Mouse (Mus musculus) right cerebral cortex, postnatal 36 days (tissue): ENCODE data around the gene Trex2.
"Not testable (repeated sequence)": the region's sequence is repeated elsewhere in the genome, so short reads cannot be mapped to it uniquely, and the experiment has no call there.

ENCODE experiments used
- DNase-seq, 2 experiments: peaks; one replicate each; pipeline ENCODE4 v3.0.0; 2022; ENCODE audit warnings: low spot score in 2 of 2, mixed read lengths in 1 of 2

Trex2 gene

DNA sequence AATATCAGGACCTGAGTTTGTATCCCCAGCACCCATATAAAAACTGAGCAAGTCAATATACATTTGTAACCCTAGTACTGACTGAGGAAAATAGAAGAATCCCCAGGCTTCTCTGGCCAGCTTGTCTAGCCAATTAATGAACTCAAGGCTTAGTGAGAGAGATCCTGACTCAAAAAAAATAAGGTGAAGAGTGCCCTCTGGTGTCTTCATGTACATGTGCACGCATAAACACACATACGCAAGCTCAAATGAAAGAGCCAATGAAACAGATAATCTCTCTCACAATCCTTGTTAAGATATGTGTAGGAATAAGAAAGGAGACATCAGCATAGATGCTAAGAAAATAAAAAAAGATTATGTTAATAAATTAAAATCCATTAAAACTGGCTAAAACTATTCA, 5.1 kb downstream of the Trex2 start:
- no peak for DNase-seq

DNA sequence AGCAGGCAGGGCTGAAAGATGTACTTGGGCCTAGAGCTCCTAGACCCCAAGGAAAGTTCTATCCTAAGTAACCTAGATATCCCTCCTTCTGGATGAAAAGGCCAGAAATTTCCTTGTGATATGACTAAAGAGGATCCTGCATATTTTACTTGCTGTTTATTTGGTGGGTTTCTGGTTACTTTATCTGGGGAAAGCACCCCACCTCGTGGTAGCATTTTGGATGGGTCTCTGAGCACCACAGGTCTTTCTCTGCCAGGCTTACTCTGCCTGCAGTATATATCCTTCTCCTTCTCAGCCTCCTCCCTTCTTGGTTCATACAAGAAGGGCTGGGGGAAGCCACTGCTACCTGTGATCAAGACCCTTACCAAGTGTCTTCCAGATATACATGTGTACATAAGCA, 22.4 kb downstream of the Trex2 start:
- no peak for DNase-seq

GRCm38 (mm10) chrX:73410880-73411517, 24.1 kb downstream of the Trex2 start, which contains the start of gene Zfp92:
Gene Zfp92, plus strand, starts transcription at chrX:73411096.
- DNase-seq: no peak

DNA sequence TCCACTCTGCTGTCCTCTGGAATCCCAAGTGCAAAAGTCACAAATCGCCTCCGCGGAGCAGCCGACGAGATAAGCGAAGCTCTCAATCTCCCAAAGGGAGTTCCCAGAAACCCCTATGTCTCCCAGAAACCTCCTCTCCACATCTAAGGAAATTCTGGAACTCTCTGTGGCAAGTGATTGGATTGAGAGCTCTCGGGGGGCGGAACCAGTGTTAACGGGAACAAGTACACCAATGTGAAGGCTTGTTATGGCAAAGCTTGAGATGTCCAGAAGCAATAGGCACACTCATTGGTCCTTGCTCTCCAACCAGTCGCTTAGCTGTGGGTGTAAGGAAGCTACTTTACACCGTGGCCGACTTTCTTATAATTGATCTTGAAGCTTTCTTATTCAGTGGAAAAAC, 33.5 kb downstream of the Trex2 start:
- DNase-seq: no peak

- DNase-seq: no peak
Measured at GRCm38 (mm10) chrX:73400951-73401350, 34.2 kb downstream of the Trex2 start.

DNA sequence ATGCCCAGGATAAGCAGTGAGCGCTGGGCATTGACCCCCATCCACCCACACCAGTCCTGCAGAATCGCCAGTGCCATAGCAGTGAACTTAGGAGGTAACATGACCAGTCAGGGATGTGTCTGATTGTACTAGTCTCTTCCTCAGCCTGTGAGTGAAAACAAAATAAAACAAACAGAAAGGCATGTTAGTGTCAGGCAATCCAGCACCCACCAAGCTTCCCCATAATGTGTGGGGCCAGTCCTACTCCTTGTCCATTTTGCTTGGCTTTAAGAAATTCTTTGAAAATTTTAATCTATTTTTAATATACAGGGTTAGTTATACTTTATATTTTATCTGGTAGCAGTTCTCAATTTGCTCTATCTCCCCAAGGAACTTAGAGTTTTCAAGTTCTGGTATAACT, 36.5 kb downstream of the Trex2 start, which contains the start of gene Gm18336:
Gene Gm18336, minus strand, starts transcription at position 101 of the 400 bp plus-strand sequence.
- not testable (repeated sequence) for DNase-seq

DNA sequence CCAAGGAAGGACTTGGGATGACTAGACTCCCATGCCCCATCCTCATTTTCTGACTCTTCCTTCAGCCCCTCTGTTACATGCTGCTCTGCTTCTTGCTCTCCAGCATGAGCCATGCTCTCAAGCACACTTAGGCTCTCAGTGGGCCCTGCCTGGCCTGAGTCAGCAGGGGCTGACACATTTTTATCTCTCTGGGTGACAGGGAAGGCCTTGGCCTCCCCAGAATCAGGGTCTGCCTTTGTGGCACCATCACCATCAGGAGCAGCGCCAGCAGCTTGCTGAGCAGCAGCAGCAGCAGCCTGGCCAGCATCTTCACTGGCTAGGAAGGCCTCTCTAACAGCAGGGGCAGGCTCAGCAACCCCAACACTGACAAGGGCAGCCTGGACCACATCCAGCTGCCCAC, 38.7 kb downstream of the Trex2 start:
- no peak for DNase-seq

DNA sequence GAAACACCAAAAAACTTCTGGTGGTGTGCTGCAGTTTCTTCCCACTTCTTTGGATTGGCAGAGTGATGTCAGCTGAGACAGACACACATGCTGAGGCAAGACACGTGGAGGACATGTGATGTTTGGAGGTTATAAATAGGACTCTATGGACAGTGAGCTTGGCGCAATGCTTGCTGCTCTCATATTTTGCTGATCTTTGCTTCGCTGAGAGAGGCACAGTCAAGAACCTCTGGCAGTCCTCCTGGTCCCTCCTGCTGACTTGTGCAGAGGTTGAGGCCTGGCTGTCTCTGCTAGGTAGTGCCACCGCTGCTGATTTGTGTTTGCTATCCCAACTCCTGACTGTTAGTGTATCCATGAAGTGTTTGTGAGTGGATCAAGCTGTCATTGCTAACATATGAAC, 43.7 kb downstream of the Trex2 start:
- DNase-seq: no peak

GRCm38 (mm10) chrX:73384924-73385323, 50.2 kb downstream of the Trex2 start:
- DNase-seq: no peak

DNA sequence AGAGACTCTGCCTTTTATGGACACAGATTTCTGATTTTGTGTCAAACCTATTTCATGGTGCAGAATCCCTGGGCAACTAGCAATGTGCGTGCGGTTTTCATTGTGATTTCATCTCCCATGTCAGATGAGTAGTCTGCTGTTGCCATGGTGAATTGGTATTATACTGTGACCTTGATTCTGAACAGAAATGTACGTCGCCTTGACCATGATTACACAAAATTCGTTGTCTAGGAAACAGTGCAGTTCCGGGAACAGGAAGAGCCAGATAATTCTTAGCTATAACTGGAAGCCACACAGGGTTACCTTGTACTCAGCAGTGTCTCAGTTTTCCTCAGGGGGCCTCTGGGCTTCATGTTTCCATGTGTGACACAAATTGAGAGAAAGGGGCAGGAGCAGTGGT, 50.7 kb downstream of the Trex2 start:
- DNase-seq: no peak
